Mouse (Mus musculus) thymus, postnatal 4 days (tissue): ENCODE measurements around the gene Ube2q2.
"Not testable (repeated sequence)": the region's sequence is repeated elsewhere in the genome, so short reads cannot be mapped to it uniquely, and the experiment has no call there.

Experiments used
- DNase-seq: peaks from one replicate; pipeline ENCODE4 v3.0.0; 2021

The Ube2q2 gene

DNA sequence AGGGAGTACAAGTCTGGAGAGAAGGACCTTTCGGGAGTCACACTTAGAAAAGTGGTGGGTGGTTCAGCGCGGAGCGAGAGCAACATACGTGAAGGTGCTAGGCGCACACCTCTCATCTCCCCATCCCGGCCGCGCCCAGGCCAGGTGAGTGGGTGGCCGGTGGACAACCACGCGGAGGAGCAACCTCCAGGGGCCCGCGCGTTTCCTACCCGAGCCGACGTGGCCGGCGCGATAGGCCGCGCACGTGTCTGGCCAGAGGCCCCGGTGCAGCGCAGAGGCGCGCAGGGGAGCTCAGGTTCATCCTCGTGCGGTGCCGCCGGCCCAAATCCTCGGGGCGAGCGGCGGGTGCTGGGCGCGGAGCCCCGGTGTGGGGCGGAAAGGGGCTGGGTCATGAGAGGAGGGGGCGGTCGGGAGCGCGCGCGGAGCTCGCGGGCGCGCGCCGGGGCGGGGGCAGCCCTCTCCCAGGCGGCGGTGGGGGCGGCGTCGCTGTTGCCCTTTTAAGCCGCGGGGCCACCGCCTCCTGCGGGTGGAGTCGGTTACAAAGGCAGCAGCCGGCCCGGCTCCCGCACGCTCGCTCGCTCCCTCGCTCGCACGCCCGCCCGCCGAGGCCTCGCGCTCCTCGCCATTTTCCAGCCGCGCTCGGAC is at the start of gene Ube2q2:
TSS of gene Ube2q2 (plus strand) at position 1 of the 645 bp plus-strand sequence.
- peak; percentile 88 for DNase-seq

DNA sequence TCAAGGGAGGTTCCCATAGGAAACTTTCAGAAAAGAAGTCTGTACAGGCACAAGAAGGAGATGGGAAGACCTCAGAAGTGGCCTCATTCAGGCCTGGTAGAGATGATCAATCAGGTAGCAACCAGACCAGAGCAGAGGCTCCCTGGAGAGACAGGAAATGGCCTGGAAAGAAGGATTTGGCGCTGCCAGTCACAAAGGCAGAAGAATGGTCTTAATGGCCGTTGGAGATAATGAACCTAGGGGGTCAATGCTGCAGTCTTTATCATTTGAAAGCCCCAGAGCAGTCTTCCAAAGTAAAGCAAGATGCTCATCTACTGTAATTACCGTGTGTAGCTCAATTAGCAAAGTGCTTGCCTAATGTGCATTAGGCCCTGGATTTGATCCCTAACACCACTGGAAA is 47.5 kb upstream of the Ube2q2 start:
- no peak for DNase-seq

DNA sequence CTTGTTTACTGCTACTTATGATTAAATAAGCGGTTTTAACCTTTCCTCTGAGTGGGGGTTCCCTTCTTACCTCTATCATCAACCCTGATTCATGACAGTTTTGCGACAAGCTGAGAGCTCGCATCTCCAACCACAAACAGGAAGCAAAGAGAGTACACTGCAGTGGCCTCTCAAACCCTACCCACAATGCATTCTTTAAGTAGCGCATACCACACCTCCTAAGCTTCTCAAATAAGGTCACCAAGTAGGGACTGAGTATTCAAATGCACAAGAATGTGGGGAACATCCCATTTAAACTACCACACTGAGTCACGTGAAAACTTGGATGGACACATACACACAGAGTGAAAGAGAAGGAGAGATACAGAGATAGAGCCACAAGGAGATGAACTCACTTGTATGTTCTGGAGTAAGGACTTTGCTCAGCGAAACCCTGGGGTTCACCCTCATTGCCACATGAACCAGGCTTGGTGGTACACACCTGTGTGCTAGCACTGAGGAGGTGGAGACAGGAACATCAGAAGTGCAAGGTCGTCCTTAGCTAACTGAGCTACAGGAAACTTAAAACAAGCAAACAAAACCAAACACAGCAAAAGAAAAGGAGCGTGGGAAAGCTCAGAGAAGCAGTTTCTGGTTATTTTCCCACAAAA is 46.3 kb upstream of the Ube2q2 start:
- peak; percentile 46 for DNase-seq

DNA sequence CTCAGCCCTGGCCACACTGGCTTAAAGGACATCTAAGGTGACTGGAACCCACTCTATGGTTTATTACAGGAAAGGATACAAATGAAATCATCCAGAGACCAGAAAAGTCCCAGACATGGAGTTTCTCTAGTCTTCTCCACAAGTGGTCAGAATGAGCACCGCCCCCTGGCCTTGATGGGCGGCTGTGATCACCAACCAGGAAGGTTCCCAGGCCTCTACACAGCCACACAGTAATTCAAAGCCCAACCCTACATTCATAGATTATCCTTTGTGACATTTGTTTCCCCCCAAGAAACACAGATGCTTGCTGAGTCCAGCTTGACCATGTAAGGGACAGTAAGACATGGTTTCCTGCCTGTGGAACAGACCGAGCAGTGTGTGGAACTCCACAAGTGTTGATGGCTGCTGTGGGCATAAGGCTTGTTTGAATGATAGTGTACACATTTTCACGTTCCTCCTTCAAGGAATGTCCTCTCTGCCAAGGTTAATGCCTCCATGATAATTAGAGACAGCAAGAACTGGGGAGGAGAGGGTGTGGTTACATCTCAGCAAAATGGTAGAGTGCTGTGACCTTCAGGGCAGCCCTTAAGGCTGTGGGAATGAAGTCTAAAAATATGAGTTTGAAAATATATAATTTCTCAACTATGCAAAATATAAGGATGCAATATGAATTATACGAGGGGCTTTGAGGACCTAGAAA is 45.6 kb upstream of the Ube2q2 start:
- peak; percentile 40 for DNase-seq

DNA sequence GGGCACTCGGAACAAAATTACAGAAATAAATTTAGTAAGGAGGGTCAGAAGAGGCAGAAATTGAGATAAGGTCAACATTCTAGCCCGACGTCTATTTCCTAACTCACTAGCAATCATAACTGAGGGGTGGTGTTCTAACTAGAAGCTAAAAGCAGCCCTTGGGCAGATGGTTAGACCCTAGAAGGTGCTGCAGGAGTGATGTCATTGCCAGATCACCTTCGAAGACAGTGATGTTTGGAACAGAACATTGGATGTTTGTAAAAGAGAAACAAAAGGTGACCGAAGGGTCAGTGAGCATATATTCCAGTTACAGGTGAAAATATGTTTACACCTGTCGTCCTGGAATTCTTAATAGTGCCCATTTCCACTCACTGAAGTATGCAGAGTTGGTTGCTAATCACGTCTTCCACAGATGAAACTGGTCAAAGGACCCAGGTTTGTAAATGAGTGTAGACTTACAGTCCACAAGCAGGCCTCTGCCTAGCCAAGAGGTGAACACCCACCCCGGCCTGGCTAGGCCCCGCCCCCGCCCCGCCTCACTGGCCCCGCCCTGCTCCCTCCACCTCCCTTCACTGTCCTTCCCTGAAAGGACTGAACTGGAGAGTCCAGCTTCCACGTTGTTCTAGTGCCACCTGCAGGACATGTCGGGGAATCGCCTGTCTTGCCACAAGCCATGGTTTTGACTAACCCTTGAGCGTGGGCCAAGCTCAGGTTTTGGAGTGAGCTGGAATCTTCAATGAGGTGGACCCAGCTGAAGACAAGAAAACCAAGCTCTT is 38.4 kb upstream of the Ube2q2 start:
- DNase-seq, result peak; percentile 88

DNA sequence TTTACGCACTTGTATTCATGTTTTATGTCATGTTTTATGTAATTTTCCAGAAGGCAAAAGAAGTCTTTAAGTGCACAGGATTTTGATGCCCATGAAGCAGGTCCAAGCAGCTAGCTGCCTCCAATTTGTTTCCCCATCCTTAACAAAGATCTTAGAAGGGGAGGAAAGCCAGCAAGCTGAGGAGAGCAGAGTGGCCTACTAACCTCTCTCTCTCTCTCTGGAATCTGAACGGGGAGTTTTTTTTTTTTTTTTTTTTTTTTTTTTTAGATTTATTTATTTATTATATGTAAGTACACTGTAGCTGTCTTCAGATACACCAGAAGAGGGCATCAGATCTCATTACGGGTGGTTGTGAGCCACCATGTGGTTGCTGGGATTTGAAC is 37.8 kb upstream of the Ube2q2 start:
- not testable (repeated sequence) for DNase-seq

DNA sequence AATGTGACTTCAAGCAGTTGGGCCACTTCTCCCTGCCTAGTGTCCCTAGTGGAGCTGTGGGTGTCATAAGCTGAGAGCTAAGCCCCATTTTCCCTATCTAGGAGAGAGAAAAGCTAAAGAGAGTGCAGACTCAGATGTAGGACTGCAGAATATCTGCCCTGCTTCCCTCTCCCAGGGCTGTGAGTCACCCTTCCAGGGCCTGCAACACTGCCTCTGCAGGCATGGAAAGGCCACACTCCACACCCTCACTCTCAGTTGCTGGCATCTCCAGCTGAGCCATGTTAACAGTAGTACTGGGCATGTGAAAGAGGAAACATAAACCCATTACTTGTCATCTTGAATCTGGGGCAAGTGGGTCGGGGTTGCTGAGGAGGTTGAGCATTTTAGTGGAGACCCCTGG is 33.9 kb upstream of the Ube2q2 start:
- DNase-seq, result no peak

DNA sequence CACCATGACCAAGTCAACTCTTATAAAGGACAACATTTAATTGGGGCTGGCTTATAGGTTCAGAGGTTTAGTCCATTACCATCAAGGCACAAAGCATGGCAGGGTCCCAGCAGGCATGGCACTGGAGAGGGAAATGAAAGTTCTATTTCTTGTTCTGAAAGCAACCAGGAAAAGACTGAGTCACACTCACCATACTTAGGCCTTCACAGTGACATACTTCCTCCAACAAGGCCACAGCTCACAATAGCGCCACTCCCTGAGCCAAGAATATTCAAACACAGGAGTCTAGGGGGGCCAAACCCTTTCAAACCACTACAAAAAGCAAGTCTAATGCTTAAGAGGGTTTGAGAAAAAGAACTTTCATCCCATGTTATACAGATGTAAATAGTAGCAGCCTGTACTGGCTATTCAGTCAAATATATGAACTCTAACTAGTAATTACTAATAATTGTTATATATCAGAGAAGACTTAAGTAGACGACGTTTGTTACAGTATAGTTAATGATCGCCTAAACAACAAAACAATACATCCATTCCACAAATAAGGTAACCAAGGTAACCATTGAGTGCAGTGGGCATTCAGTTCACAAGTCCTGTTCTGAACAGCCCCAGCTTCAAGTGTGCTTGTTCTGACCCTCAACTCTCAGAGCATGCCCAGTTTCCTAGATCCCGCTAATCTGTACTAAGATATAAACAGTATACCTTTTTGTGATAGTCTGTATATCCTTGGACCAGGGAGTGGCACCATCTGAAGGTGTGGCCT is 31.2 kb upstream of the Ube2q2 start:
- no peak for DNase-seq

DNA sequence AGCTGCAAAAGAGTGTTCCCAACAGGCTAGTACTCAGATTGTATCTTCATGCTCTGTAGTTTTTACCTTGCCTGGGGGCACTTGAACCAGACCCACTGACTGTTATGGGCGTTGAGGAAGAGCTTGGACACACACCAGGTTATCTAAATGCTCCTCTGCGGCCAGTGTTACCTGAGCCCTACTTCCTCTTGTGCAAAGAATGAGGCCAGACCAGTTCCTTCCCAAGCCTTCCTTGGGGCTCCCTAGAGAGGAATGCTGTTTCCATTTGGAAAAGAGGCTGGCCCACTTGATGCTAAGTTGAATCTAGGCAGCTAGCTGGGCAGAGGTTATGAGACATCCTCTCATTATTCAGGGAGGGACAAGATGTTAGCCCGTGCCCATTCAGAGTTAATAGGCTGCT is 26.1 kb upstream of the Ube2q2 start:
- DNase-seq, result no peak

DNA sequence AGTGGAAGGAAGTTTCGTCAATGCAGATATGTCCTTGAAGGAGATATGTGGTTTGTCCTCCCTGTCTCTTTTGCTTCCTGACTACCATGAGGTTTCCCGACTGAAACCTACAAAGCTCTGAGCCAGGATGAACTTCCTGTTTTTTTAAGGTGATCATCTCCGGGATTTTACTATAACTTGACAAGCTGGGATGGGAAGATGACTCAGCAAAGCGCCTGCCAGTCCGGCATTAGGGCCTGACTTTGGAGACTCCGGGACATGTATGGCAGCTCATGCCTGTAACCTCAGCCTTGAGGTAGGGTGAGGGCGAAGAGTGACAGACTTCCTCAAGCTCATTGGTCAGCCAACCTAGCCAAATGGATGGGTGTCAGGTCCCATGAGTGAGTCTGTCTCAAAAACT is 22.9 kb upstream of the Ube2q2 start:
- no peak for DNase-seq

DNA sequence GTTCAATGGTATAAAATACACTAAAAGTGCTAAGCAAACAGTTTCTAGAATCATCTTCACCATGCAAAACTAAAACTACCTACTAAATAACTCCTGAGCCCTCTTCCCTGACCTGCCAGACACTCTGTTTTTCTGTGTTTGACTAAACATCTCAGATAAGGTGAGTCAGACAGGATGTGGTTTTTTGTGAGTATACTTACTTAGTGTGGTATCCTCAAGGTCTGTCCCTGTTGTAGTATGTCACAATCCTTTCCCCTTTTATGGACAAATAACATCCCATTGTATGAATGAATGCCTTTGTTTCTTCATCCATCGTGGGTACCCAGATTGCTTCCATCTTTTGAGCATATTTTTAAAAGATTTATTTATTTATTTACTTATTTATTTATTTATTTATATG is 22.4 kb upstream of the Ube2q2 start:
- DNase-seq, result no peak

DNA sequence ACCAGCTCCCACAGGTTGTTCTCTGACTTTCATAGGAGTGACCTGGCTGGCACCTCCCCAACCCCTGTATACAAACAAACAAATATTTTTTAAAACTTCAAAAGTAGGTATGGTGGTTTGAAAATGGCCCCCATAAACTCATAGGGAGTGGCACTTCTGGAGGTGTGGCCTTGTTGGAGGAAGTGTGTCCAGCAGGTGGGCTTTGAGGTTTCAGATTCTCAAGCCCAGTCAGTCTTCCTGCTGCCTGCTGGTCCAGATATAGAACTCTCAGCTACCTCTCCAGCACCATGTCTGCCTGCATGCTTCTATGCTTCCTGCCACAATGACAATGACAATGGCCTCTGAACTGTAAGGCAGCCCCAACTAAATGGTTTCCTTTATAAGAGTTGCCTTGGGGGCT is 16.8 kb upstream of the Ube2q2 start:
- DNase-seq, result no peak

DNA sequence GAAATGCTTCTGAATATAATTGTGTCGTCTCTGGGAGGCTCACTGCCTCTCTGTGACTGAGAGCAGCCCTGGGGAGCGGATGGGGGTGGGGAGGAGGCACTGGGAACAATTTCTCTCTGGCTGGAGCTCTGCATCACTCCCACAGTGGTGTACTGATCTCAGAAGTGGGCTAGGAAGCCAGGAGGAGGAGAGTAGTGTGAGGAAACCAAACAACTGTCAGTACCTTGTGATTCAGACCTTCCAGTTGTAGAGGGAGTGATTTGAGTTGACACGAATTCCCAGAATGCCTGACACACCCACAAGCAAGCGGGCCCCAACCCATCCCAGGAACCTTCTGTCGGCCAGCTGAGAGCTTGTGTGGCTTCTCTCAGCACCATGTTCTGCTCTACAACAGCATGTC is 12.1 kb upstream of the Ube2q2 start:
- DNase-seq, result no peak

DNA sequence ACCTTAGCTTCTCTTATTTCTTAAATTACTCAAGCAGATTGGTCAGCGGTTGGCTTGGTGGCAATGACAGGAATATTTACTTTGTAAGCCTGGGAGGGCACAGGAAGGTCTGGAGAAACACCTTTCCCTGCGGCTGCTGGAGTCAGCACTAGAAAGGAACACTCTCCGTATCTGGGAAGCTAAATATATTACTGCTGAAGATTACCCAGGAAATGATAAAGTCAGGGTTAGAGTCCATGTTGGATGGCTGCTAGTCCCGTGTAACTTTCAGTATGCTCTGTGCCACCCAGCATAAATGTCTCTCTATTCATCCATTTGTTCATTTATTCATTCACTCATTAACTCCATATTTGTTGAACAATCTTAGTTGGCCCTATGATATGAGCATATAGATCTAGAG is 11.5 kb upstream of the Ube2q2 start:
- DNase-seq, result no peak

DNA sequence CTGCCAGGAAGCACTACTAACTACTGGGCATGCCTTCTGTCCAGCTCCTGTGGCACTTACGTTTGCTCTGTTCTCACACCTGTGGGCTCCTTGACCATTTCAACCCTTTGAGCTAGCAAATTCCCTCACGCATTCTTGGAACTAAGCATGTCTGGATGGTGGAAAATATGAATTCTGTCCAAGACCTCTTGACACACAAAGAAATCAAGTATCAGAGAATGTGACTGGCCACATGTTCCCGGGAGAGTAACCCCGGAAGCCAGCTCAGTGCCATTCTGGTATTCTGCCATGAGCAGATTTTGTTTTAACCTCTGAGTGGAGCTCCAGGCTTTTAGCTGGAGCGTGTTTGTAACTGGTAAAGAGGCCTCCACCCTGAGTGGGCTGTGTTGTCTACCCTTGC is 8.7 kb upstream of the Ube2q2 start:
- no peak for DNase-seq

DNA sequence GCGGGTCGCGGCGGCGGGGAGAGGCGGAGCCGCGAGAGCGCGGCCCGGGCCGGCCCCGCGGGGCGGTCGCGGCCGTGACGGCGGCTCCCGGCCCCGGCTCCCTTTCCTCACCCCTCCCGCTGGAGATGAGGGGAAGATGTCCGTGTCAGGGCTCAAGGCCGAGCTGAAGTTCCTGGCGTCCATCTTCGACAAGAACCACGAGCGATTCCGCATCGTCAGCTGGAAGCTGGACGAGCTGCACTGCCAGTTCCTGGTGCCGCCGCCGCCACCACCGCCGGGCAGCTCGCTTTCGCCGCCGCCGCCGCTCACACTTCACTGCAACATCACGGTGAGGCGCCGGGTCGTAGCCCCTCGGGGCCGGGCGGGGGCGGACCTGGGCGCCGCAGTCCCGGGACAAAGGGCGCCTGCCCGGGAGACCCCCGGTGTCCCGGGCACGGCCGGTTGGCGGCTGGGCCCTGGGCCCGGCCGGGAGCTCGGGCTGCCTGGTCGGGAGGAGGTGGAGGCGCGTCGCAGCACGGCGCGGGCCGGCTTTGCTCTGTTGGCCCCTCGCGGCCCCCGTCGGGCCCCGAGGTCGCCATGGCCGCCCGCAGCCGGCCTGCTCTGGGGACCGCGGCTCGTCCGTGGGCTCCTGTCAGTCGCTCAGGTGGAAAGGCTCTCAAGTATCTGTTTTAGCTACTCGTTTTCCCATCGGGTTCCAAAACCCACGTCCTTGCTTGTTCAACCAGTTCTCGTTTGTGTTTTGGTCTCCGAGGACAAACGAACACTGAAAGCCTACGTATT is 1.0 kb downstream of the Ube2q2 start:
- DNase-seq, result peak; percentile 69

DNA sequence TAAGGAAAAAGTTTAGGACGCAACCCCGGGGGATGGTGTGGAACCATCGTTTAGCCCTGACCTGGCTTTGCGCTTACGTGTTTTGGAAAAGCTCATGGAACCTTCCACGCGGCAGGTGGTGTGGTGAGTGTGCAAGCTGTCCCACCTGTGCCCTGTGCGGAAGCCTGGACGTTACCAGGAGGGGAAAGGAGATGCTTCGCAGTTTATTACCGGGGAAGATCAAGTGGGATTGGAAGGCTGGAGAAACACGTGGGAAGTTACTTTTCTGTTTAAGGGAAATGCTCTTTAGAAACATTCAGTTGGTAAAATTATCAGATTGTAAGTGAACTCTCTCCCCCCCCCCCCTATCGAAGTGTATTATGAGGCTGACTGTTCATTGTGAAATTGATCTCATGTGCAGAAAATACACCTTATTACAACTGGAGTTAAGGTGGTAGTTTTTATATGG is 1.6 kb downstream of the Ube2q2 start:
- DNase-seq, result peak; percentile 36

DNA sequence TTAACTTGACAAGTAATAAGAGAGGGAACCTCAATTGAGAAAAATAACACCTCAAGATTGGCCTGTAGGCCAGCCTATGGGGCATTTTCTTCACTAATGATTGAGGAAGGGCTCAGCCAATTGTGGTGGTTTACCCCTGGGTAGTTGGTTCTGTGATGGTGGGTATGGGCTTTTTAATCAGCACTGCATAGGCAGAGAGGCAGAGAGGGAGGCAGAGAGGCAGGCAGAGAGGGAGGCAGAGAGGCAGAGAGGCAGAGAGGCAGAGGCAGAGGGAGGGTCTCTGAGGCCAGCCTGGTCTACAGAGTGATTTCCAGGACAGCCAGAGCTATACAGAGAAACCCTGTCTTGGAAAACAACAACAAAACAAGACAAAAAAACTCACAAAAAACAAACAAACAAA is 2.4 kb downstream of the Ube2q2 start:
- DNase-seq, result peak; percentile 30

DNA sequence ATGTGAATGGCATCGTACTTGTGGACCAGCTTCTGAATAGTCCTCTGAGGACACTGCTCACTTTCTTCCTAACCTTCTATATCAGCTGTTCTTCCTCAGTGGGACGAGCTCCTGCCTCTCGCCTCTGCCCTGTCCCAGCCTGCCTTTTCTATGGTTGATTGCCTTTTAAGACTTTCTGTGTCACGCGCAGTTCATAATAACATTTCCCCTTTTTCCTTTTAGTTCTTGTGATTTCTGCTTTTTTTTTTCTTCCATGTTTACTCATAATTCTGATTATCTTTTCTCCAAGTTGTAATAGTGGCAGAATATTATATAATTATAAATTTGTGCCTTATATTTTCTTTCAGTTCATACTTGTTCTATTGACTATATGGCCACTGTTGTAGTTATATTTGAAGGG is 4.3 kb downstream of the Ube2q2 start:
- DNase-seq, result no peak

DNA sequence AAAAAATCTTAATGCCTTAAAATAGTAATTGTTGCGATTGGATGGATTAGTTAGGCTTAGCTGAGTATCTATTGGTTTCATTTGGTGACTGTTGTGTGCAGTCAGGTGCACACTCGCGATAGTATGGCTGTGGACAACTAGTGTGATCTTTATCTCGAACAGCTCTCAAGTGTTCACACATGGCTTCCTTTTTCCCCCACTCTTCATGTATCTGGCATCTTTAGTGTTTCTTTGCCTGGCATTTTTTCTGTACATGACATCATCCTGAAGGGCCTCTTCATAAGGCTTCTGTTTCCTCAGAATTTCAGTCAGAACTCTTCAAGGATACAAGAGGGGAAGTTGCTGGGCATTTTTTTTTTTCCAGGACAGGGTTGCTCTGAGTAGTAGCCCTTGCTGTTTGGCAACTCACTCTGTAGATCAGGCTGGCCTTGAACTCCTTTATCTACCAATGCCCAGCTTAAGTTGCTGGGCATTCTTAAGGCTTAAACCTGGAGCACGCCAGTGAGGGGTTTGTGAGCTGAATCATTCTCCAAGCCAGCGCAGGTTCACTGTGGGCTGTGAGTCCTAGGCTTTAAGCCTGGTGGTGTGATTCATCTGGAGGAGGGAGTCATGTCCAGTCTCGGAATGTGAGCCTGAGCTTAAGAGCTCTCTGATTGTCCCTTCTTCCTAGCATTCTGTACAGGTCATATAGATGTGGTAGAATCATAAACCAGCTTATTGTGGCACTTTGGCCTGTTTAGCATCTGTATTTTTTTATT is 22.2 kb downstream of the Ube2q2 start:
- DNase-seq, result no peak

DNA sequence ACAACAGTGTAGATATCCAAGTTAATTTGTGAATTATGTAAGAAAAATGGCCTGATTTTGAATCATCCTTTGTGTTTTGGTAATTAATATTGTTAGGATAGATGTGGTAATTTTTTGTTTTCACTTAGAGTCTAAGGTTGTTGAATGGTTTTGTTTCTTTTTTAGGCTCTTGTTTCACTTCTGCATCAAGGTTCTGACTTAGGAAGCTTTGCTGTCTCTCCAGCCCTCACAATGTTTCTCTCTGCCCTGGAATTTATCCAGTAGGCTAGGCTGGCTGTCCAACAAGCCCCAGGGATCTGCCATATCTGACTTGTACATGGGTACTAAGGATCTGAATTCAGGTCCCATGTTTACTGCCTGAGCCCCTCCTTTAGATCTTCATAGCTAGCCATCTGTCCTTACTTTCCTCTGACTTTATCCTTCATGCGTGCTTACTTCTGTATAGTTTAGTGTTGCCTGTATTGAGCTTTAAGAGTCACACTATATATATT is 23.6 kb downstream of the Ube2q2 start:
- DNase-seq, result no peak
